In the genomic region with DNA sequence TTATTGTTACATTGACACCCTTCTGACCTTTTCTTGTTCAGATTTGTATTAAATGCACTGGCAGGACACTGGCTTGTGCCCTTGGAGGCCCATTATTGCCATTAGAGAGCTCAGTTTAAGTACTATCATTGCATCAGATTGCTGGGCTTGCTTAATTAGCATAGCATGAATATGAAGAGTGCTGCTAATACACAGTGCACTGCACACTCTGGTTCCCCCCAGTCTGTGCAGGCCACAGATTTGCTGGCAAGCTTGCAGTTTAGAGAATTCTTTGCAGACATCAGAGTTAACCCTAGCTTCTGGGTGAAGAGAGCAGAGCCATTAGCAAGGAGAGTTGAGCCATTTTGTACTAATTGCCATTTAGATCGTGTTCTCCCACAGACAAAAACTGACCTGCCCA, we compare ENCODE assay signal across 15 mouse cellular contexts.
DNase-seq lines count a peak whose midpoint lies in the region; ATAC-seq lines count a peak whose summit lies in the region.
"Had no signal": no experiment of that assay in that cellular context is flagged by ENCODE, and none has a peak within 500 bp of the region (broad histone marks: within the 10 kb centered on the region; RNA-seq: fewer than 3 reads in every experiment).

No protein-coding gene starts in this region.

- no peak for DNase-seq in midbrain, embryonic 10.5 days (ENCODE audit: low spot score)
- DNase-seq in kidney, adult 8-10 months = no peak
- no peak for DNase-seq in gastrocnemius, postnatal 25 days
- DNase-seq: adrenal gland, adult 8-10 months; cerebellum, adult 2 months; heart, adult 18-20 months; lung, postnatal 14 days; right cerebral cortex, postnatal 25 days; thymus, postnatal 4 days had no signal

- no peak overlapping the region for H3K27ac ChIP-seq in midbrain, embryonic 12.5 days (replicated peaks)
- no peak overlapping the region for H3K27ac ChIP-seq in midbrain, embryonic 10.5 days (replicated peaks)
- no peak overlapping the region for H3K27ac ChIP-seq in forebrain, embryonic 12.5 days
- no peak overlapping the region for H3K27ac ChIP-seq in hindbrain, embryonic 15.5 days (replicated peaks)
- no peak overlapping the region for H3K27ac ChIP-seq in neural tube, embryonic 14.5 days (ENCODE audit: low read depth, low read length)
- H3K27ac ChIP-seq: kidney, embryonic 15.5 days had no signal

- H3K4me1 ChIP-seq in midbrain, embryonic 12.5 days = no peaks in the 10 kb centered on the region
- no peaks in the 10 kb centered on the region for H3K4me1 ChIP-seq in midbrain, embryonic 10.5 days
- H3K4me1 ChIP-seq in forebrain, embryonic 12.5 days = no peaks in the 10 kb centered on the region; the same call in 1 of the 2 replicates
- no peaks in the 10 kb centered on the region for H3K4me1 ChIP-seq in hindbrain, embryonic 15.5 days (replicated peaks)
- H3K4me1 ChIP-seq in neural tube, embryonic 14.5 days (ENCODE audit: control insufficient read depth, insufficient read depth, low read length) = no peaks in the 10 kb centered on the region
- H3K4me1 ChIP-seq: kidney, embryonic 15.5 days had no signal

- no peak overlapping the region for H3K4me2 ChIP-seq in midbrain, embryonic 12.5 days (replicated peaks)
- H3K4me2 ChIP-seq in forebrain, embryonic 12.5 days = no peak overlapping the region
- H3K4me2 ChIP-seq in hindbrain, embryonic 15.5 days = no peak overlapping the region
- no peak overlapping the region for H3K4me2 ChIP-seq in neural tube, embryonic 14.5 days (ENCODE audit: low read depth, low read length)
- H3K4me2 ChIP-seq: kidney, embryonic 15.5 days had no signal

- 69% methylated on average over 1 of the region's 1 CpGs for WGBS in midbrain, embryonic 12.5 days
- WGBS in midbrain, embryonic 10.5 days = 65% methylated on average over 1 of the region's 1 CpGs
- WGBS in forebrain, embryonic 12.5 days = 25% methylated on average over 1 of the region's 1 CpGs
- WGBS in hindbrain, embryonic 15.5 days = 35% methylated on average over 1 of the region's 1 CpGs
- 43% methylated on average over 1 of the region's 1 CpGs for WGBS in neural tube, embryonic 14.5 days

- ATAC-seq in midbrain, embryonic 12.5 days (ENCODE audit: low FRiP score, low read depth) = peak; percentile 56; the same call in 1 of the 2 replicates
- ATAC-seq in forebrain, embryonic 12.5 days (ENCODE audit: low FRiP score) = peak; percentile 85
- ATAC-seq in hindbrain, embryonic 15.5 days (ENCODE audit: low FRiP score, low read depth) = 0 out of 2 replicates have a peak, but pooled peaks have one; percentile 51
- peak; percentile 79; the same call in 1 of the 2 replicates for ATAC-seq in neural tube, embryonic 14.5 days (ENCODE audit: low read depth)
- ATAC-seq: inflammation-experienced regulatory T-cells, adult 6 months had no signal

- H3K4me3 ChIP-seq in midbrain, embryonic 12.5 days = no peak overlapping the region
- no peak overlapping the region for H3K4me3 ChIP-seq in midbrain, embryonic 10.5 days
- H3K4me3 ChIP-seq in forebrain, embryonic 12.5 days (replicated peaks) = no peak overlapping the region
- H3K4me3 ChIP-seq in hindbrain, embryonic 15.5 days = no peak overlapping the region
- no peak overlapping the region for H3K4me3 ChIP-seq in neural tube, embryonic 14.5 days (ENCODE audit: low read depth, low read length)
- H3K4me3 ChIP-seq: kidney, embryonic 15.5 days had no signal

- H3K36me3 ChIP-seq in midbrain, embryonic 12.5 days = no peaks in the 10 kb centered on the region
- no peaks in the 10 kb centered on the region for H3K36me3 ChIP-seq in midbrain, embryonic 10.5 days
- no peaks in the 10 kb centered on the region for H3K36me3 ChIP-seq in forebrain, embryonic 12.5 days (replicated peaks)
- H3K36me3 ChIP-seq in hindbrain, embryonic 15.5 days = no peaks in the 10 kb centered on the region
- H3K36me3 ChIP-seq in neural tube, embryonic 14.5 days (ENCODE audit: control insufficient read depth, insufficient read depth, low read length) = no peaks in the 10 kb centered on the region
- H3K36me3 ChIP-seq: kidney, embryonic 15.5 days had no signal

- no peaks in the 10 kb centered on the region for H3K27me3 ChIP-seq in midbrain, embryonic 12.5 days
- H3K27me3 ChIP-seq in midbrain, embryonic 10.5 days (ENCODE audit: low read depth, poor library complexity, severe bottlenecking) = no peaks in the 10 kb centered on the region
- H3K27me3 ChIP-seq in forebrain, embryonic 12.5 days = no peaks in the 10 kb centered on the region
- H3K27me3 ChIP-seq in hindbrain, embryonic 15.5 days = no peaks in the 10 kb centered on the region
- no peaks in the 10 kb centered on the region for H3K27me3 ChIP-seq in neural tube, embryonic 14.5 days (ENCODE audit: control insufficient read depth, insufficient read depth, low read length)
- H3K27me3 ChIP-seq: kidney, embryonic 15.5 days had no signal

- no peak overlapping the region for H3K9ac ChIP-seq in midbrain, embryonic 12.5 days (replicated peaks)
- no peak overlapping the region for H3K9ac ChIP-seq in forebrain, embryonic 12.5 days
- no peak overlapping the region for H3K9ac ChIP-seq in hindbrain, embryonic 15.5 days
- no peak overlapping the region for H3K9ac ChIP-seq in neural tube, embryonic 14.5 days (replicated peaks; ENCODE audit: low read depth, low read length)
- H3K9ac ChIP-seq: kidney, embryonic 15.5 days had no signal

- no peaks in the 10 kb centered on the region for H3K9me3 ChIP-seq in midbrain, embryonic 12.5 days
- H3K9me3 ChIP-seq in midbrain, embryonic 10.5 days (replicated peaks) = no peaks in the 10 kb centered on the region
- H3K9me3 ChIP-seq in forebrain, embryonic 12.5 days = no peaks in the 10 kb centered on the region
- H3K9me3 ChIP-seq in hindbrain, embryonic 15.5 days = no peaks in the 10 kb centered on the region
- H3K9me3 ChIP-seq in neural tube, embryonic 14.5 days (ENCODE audit: control insufficient read depth, low read length) = no peaks in the 10 kb centered on the region
- H3K9me3 ChIP-seq: kidney, embryonic 15.5 days had no signal
